13 mouse cellular contexts compared by ENCODE assay signal in genomic region chr5:135660535-135660934, GRCm38 (mm10).
"Had no signal": no experiment of that assay in that cellular context is flagged by ENCODE, and none has a peak within 500 bp of the region (broad histone marks: within the 10 kb centered on the region; RNA-seq: fewer than 3 reads in every experiment).

No protein-coding gene starts in this region.

- H3K27ac ChIP-seq: intestine, embryonic 15.5 days; limb, embryonic 12.5 days; liver, embryonic 13.5 days; lung, embryonic 15.5 days; macrophage; midbrain, embryonic 12.5 days; stomach, embryonic 15.5 days had no signal

- H3K4me3 ChIP-seq: intestine, embryonic 15.5 days; limb, embryonic 12.5 days; liver, embryonic 13.5 days; lung, embryonic 15.5 days; megakaryocyte, embryonic 14.5 days; midbrain, embryonic 12.5 days; stomach, embryonic 15.5 days had no signal

- ATAC-seq: intestine, embryonic 15.5 days; liver, postnatal 0 days had no signal

- H3K4me2 ChIP-seq: intestine, embryonic 15.5 days; limb, embryonic 12.5 days; liver, embryonic 13.5 days; lung, embryonic 15.5 days; midbrain, embryonic 12.5 days; stomach, embryonic 15.5 days had no signal

- H3K4me1 ChIP-seq: intestine, embryonic 15.5 days; limb, embryonic 12.5 days; lung, embryonic 15.5 days; midbrain, embryonic 12.5 days; stomach, embryonic 15.5 days had no signal

- H3K9me3 ChIP-seq: intestine, embryonic 15.5 days; limb, embryonic 12.5 days; liver, embryonic 13.5 days; lung, embryonic 15.5 days; midbrain, embryonic 12.5 days; stomach, embryonic 15.5 days had no signal

- H3K9ac ChIP-seq: intestine, embryonic 15.5 days; limb, embryonic 12.5 days; liver, embryonic 13.5 days; liver, postnatal 0 days; lung, embryonic 15.5 days; midbrain, embryonic 12.5 days; stomach, embryonic 15.5 days had no signal

- H3K27me3 ChIP-seq: intestine, embryonic 15.5 days; limb, embryonic 12.5 days; liver, embryonic 13.5 days; lung, embryonic 15.5 days; midbrain, embryonic 12.5 days; stomach, embryonic 15.5 days had no signal

- H3K36me3 ChIP-seq: intestine, embryonic 15.5 days; limb, embryonic 12.5 days; liver, embryonic 13.5 days; lung, embryonic 15.5 days; midbrain, embryonic 12.5 days; stomach, embryonic 15.5 days had no signal

- DNase-seq: liver; liver, embryonic 13.5 days; liver, postnatal 0 days; lung, postnatal 14 days; right cerebral cortex, postnatal 14 days; thymus, postnatal 14 days had no signal
